In the genomic region with DNA sequence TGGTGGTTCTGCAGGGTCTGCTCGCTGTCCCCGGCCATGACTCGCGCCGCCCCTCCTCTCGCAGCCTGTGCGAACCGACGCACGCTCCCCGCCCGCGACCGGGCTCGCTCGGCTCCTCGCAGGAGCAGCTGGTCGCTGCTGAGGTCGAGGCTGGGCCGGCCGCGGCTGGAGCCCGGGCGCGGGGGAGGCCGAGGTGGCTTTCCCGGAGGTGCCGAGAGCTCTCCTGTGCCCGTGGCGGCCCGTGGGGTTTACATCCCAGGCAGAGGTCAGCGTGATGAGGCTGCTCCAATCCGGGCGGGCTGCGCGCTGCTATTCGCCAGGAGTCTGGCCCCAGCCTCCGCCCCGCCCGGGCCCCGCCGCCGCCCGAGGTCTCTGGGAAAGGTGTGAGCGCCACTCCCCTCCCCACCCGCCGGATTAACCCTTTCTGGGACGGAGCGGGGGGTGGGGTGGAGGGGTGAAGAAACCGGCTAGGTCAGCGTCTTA, we compare ENCODE assay signal across 7 mouse cellular contexts. TPM values are rescaled to one million over a fixed set of nuclear protein-coding genes. Genes with fewer than 3 reads are reported as not detected.
DNase-seq lines count a peak whose midpoint lies in the region; ATAC-seq lines count a peak whose summit lies in the region.

No protein-coding gene starts in this region.

- peak overlapping the region; percentile 86 for H3K4me2 ChIP-seq in intestine, embryonic 15.5 days (replicated peaks)
- H3K4me2 ChIP-seq in midbrain, embryonic 12.5 days (replicated peaks), result peak overlapping the region; percentile 71

- peak; percentile 93 to 97 for DNase-seq in adrenal gland, adult (ENCODE audit: inconsistent age in 2 of 2, low spot score in 1 of 2)
- DNase-seq in embryo, embryonic 10.5 days (ENCODE audit: low spot score), result peak; percentile 93
- peak; percentile 87 for DNase-seq in gastrocnemius, postnatal 25 days
- DNase-seq in limb, embryonic 10.5 days (ENCODE audit: low spot score), result peak; percentile 97
- peak; percentile 64 for DNase-seq in skeletal muscle tissue, adult 2 months (ENCODE audit: low read depth, low spot score)

- ATAC-seq in intestine, embryonic 15.5 days, result peak; percentile 96
- peak; percentile 92 for ATAC-seq in midbrain, embryonic 12.5 days (ENCODE audit: low FRiP score, low read depth)

- H3K9me3 ChIP-seq in intestine, embryonic 15.5 days, result no peaks in the 10 kb centered on the region
- no peaks in the 10 kb centered on the region for H3K9me3 ChIP-seq in limb, embryonic 10.5 days (replicated peaks)
- H3K9me3 ChIP-seq in midbrain, embryonic 12.5 days, result no peaks in the 10 kb centered on the region

- H3K9ac ChIP-seq in intestine, embryonic 15.5 days, result peak overlapping the region; percentile 84
- peak overlapping the region; percentile 95 for H3K9ac ChIP-seq in midbrain, embryonic 12.5 days (replicated peaks)

- H3K36me3 ChIP-seq in intestine, embryonic 15.5 days, result no peaks in the 10 kb centered on the region
- peaks cover 17% of the 10 kb centered on the region for H3K36me3 ChIP-seq in limb, embryonic 10.5 days
- H3K36me3 ChIP-seq in midbrain, embryonic 12.5 days, result no peaks in the 10 kb centered on the region

- peak overlapping the region; percentile 80 for H3K4me3 ChIP-seq in intestine, embryonic 15.5 days (replicated peaks)
- peak overlapping the region; percentile 98 for H3K4me3 ChIP-seq in limb, embryonic 10.5 days
- H3K4me3 ChIP-seq in midbrain, embryonic 12.5 days, result peak overlapping the region; percentile 67

- under 1% methylated on average over 51 of the region's 51 CpGs for WGBS in intestine, embryonic 15.5 days
- WGBS in limb, embryonic 10.5 days, result under 1% methylated on average over 50 of the region's 51 CpGs
- 1% methylated on average over 47 of the region's 51 CpGs for WGBS in midbrain, embryonic 12.5 days

- H3K27me3 ChIP-seq in intestine, embryonic 15.5 days (replicated peaks), result peaks cover 7% of the 10 kb centered on the region; the same call in 1 of the 2 replicates
- peaks cover 22% of the 10 kb centered on the region for H3K27me3 ChIP-seq in limb, embryonic 10.5 days (ENCODE audit: low read depth, poor library complexity, severe bottlenecking)
- peaks cover 16% of the 10 kb centered on the region for H3K27me3 ChIP-seq in midbrain, embryonic 12.5 days

- peak overlapping the region; percentile 92 for H3K27ac ChIP-seq in intestine, embryonic 15.5 days
- peak overlapping the region; percentile 99 for H3K27ac ChIP-seq in limb, embryonic 10.5 days
- peak overlapping the region; percentile 96 for H3K27ac ChIP-seq in midbrain, embryonic 12.5 days (replicated peaks)

- H3K4me1 ChIP-seq in intestine, embryonic 15.5 days (replicated peaks), result peaks cover 12% of the 10 kb centered on the region
- H3K4me1 ChIP-seq in limb, embryonic 10.5 days, result peaks cover 37% of the 10 kb centered on the region
- peaks cover 30% of the 10 kb centered on the region for H3K4me1 ChIP-seq in midbrain, embryonic 12.5 days

RNA-seq across cellular contexts. Expression of a gene that starts 0.2 kb away (rescaled TPM):
- total RNA-seq in gastrocnemius, postnatal 25 days (2021), result 10 to 100 TPM; 16.9 to 29.3 TPM
- polyA plus RNA-seq in intestine, embryonic 15.5 days (2015; fragmentation: Nextera tagmentation; extraction: Ambion mirVana), result 49.5 and 52.3 TPM in 2 replicates
- polyA plus RNA-seq in limb, embryonic 10.5 days (2016; fragmentation: Nextera tagmentation; extraction: Ambion mirVana), result 138 and 172 TPM in 2 replicates
- polyA plus RNA-seq in midbrain, embryonic 12.5 days (2016; fragmentation: Nextera tagmentation; extraction: Ambion mirVana), result 107 and 110 TPM in 2 replicates

RNA-seq across cellular contexts. Expression of a gene that starts 23.3 kb away (rescaled TPM):
- 10 to 100 TPM; 32.6 to 41.3 TPM for total RNA-seq in gastrocnemius, postnatal 25 days (2021)
- 101 and 109 TPM in 2 replicates for polyA plus RNA-seq in intestine, embryonic 15.5 days (2015; fragmentation: Nextera tagmentation; extraction: Ambion mirVana)
- 60.9 and 64.4 TPM in 2 replicates for polyA plus RNA-seq in limb, embryonic 10.5 days (2016; fragmentation: Nextera tagmentation; extraction: Ambion mirVana)
- 72.7 and 80.1 TPM in 2 replicates for polyA plus RNA-seq in midbrain, embryonic 12.5 days (2016; fragmentation: Nextera tagmentation; extraction: Ambion mirVana)

Comparison
In these comparisons a context has a peak if more than half of its experiments do, and no peak if none do; other contexts are left out.
1. Peak in every context shown above with its lines: DNase-seq, ATAC-seq, H3K4me3 ChIP-seq and H3K27ac ChIP-seq.